Mouse (Mus musculus) frontal cortex, postnatal 10 days (tissue): ENCODE measurements at regions not wholly inside any gene's neighbourhood (a gene's known extent, or its start where the extent isn't known, plus 50 kb on each side); places are given as distances from the start of the nearest gene placed in this dataset.
A peak's percentile ranks its signal among the peaks of the same experiment; 100 is the strongest.

ENCODE experiments used
- DNase-seq, 2 experiments: peaks; one replicate each; pipeline ENCODE4 v3.0.0; 2022; ENCODE audit warnings: low spot score in 2 of 2, mixed read lengths in 1 of 2

- DNase-seq = peak in 1 of 2 experiments; percentile 29
Observed at GRCm38 (mm10) chrX:99216633-99217459, 80.9 kb downstream of the Efnb1 start.

- DNase-seq = no peak
Observed at GRCm38 (mm10) chrX:99215931-99216330, 80.0 kb downstream of the Efnb1 start.

DNA sequence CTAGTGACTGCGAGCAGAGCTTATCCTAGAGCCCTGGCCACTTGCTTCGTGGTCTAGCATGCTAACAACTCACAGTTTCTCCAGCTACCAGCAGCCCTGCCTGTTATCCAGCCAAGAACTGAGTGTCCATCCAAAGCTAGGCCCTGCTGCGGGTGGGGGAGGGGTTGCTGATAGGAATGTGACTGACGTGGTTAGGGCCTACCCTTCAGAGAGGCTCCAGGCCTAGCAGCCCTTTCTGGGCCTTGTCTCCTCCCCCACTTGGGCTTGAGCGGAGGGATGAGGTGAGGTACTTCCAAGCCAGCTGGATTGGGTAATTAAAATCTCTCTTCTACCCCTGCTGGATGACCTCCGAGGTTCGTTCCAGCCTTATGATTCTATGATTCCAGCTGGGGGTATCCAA lies 79.2 kb downstream of the Efnb1 start:
- no peak for DNase-seq

- no peak for DNase-seq
Observed at GRCm38 (mm10) chrX:99213565-99214153, 77.7 kb downstream of the Efnb1 start.

GRCm38 (mm10) chrX:99204077-99204476 lies 68.1 kb downstream of the Efnb1 start:
- no peak for DNase-seq

DNA sequence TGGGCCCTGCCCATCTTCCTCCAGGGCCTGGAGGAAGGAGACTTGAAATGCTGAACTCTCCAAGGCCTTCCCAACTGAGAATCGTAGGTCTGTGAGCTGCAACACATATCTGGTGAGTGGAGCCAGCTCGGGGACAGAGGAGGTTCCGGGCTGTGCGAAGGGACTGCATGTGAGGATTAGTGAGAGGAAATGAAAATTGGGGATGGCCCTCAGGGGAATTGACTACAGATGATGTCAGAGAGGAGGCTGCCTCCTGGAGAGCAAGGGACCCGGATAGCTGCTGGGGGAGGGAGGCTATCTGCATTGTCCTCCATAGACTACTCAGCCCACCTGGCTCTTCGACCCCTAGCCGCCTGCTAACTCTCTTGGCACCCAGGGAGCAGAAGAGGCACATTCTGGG lies 65.2 kb downstream of the Efnb1 start:
- no peak for DNase-seq

DNA sequence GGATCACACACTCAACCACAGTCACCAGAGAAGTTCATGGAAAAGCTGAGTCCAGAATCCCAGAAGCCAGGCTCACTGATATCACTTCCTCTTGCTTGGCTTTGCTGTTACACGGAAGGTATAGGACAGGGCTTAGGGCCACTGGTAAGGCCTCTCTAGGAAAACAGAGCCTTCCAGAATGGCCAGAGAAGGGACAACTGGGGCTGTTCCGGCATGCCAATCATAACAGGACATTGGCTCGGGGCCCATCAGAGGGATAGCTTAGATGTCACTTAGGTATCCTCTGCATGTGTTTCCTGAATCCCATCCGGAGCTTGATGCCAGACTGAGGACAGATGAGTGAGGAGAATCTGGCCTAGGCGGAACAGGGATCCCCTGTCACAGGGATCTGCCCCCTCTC lies 63.7 kb downstream of the Efnb1 start:
- DNase-seq = no peak

DNA sequence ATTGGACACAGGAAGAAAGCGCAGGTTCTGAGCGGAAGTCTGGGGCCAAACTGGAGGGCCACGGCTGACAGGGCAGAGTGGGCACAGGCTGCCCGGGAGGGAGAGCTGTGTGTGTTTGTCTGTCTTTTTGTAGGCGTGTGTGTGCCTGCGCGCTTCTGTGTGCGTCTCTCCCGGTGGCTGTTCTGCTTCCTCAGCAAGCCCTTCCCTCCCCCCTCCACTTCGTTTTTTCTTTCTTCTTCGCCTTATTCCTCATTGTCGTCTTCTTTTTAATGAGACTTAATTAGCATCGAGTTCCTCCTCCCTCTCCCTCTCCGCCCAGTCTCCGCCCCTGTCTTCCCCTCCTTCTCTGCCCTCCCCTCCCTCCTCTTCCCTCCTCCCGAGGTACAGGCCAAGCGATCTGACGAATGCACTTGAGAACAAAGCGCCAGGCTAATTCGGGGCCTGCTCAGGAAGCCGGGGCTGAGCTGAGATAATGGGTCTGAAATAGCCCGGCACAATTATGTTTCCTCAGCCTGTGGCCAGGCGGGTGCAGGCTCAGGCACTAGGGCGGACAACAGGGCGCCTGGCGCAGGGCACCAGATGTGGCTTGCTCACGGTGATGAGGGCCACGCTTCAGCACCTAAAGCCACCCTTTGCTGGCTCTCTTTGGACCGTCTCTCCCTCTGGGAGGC lies 63.2 kb downstream of the Efnb1 start:
- DNase-seq = peak; percentile 33 to 43
